Mouse (Mus musculus): ENCODE data around the gene Cdk5rap2. TPM values are rescaled to one million over a fixed set of nuclear protein-coding genes. Genes with fewer than 3 reads are reported as not detected.

Cdk5rap2 gene
- polyA plus RNA-seq, 1 experiment from 2014 or later, result 20.2 TPM

DNA sequence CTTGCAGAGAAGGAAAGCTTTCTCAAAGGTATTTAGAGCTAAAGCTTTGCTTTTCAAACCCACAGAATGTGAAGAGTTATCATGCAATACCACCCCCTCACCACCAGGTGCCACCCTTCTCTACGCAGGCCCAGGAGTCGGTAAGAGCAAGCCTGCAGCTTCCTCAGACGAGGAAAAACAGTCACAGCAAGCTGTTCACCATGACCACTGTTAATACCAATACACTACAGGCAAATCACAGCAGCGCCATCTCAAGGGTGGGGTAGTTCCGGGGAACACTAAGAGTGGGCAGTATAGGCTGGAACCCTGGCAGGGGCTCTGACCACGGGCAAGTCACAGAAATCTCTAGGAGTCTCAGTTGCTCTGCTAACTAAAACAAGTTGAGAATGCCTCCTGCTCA, 145.0 kb downstream of the Cdk5rap2 start:
- no peaks in the 10 kb centered on the region for H3K36me3 ChIP-seq (ENCODE audit: control insufficient read depth, insufficient read depth, low read length)
- ATAC-seq (ENCODE audit: low FRiP score) (peak; percentile 49; the same call in 1 of the 2 replicates), DNase-seq (ENCODE audit: low spot score) (peak; percentile 64)
- no peak overlapping the region for H3K27ac ChIP-seq (ENCODE audit: low read depth, low read length)
- H3K9ac ChIP-seq (ENCODE audit: low read depth, low read length), result no peak overlapping the region
- H3K4me1 ChIP-seq (replicated peaks; ENCODE audit: control insufficient read depth, insufficient read depth, low read length), result no peaks in the 10 kb centered on the region
- H3K27me3 ChIP-seq (ENCODE audit: control insufficient read depth, insufficient read depth, low read length), result no peaks in the 10 kb centered on the region
- no peak overlapping the region for H3K4me2 ChIP-seq (replicated peaks; ENCODE audit: low read depth, low read length)
- no peak overlapping the region for H3K4me3 ChIP-seq (ENCODE audit: low read depth, low read length)
- no peaks in the 10 kb centered on the region for H3K9me3 ChIP-seq (ENCODE audit: control insufficient read depth, low read length)
- WGBS, result 70% methylated on average over 6 of the region's 6 CpGs

DNA sequence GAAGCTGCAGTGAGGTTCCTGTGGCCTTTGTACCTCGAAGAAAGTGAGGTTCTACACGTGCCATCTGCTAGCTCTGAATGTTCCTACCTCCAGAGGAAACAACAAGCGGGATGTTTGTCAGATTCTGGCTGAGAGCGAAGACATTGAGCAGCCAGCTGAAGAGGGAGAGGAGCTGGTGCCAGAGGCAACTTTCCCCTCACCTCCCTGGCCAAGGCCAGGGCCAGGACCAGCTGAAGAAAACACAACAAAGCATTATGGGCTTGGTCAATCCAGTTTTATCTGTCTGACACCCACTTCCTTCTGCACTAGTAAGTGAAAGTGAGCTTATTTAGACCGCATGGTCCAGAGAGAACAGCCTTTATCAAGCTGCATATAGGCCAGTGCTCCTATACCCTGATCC, 147.4 kb downstream of the Cdk5rap2 start:
- DNase-seq (ENCODE audit: low spot score), result no peak
- Histone ChIP-seq H3K27me3 (ENCODE audit: control insufficient read depth, insufficient read depth, low read length) (no peaks in the 10 kb centered on the region), H3K4me2 (replicated peaks; ENCODE audit: low read depth, low read length) (no peak overlapping the region), H3K4me3 (ENCODE audit: low read depth, low read length) (no peak overlapping the region), H3K9ac (ENCODE audit: low read depth, low read length) (no peak overlapping the region), H3K4me1 (replicated peaks; ENCODE audit: control insufficient read depth, insufficient read depth, low read length) (no peaks in the 10 kb centered on the region), H3K27ac (ENCODE audit: low read depth, low read length) (no peak overlapping the region), H3K9me3 (ENCODE audit: control insufficient read depth, low read length) (no peaks in the 10 kb centered on the region), H3K36me3 (ENCODE audit: control insufficient read depth, insufficient read depth, low read length) (no peaks in the 10 kb centered on the region)
- no peak for ATAC-seq (ENCODE audit: low FRiP score)
- WGBS, result 84% methylated on average over 5 of the region's 5 CpGs

DNA sequence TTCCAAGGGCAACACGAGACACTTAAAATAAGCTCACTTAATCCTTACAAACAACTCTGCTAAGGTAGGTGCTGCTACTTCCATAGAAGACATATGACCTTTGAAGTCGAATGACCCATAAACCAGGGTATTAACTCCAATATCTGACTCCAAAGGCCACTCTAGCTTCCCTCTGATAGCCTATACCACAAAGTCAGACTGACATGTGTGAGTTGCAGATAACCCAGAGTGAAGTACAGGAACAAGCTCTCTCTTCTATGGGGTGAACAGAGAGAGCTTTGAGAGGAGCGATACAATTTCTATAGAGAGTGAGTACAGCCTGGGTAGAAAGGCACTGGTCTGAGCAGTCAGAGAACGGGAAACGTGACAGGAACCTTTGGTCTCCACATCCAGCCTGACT, 148.9 kb downstream of the Cdk5rap2 start:
- DNase-seq (ENCODE audit: low spot score) (no peak), ATAC-seq (ENCODE audit: low FRiP score) (no peak)
- Histone ChIP-seq H3K9me3 (ENCODE audit: control insufficient read depth, low read length) (no peaks in the 10 kb centered on the region), H3K27me3 (ENCODE audit: control insufficient read depth, insufficient read depth, low read length) (no peaks in the 10 kb centered on the region), H3K4me2 (replicated peaks; ENCODE audit: low read depth, low read length) (no peak overlapping the region), H3K4me3 (ENCODE audit: low read depth, low read length) (no peak overlapping the region), H3K4me1 (replicated peaks; ENCODE audit: control insufficient read depth, insufficient read depth, low read length) (no peaks in the 10 kb centered on the region), H3K36me3 (ENCODE audit: control insufficient read depth, insufficient read depth, low read length) (no peaks in the 10 kb centered on the region), H3K27ac (ENCODE audit: low read depth, low read length) (no peak overlapping the region), H3K9ac (ENCODE audit: low read depth, low read length) (no peak overlapping the region)
- 88% methylated on average over 5 of the region's 5 CpGs for WGBS

DNA sequence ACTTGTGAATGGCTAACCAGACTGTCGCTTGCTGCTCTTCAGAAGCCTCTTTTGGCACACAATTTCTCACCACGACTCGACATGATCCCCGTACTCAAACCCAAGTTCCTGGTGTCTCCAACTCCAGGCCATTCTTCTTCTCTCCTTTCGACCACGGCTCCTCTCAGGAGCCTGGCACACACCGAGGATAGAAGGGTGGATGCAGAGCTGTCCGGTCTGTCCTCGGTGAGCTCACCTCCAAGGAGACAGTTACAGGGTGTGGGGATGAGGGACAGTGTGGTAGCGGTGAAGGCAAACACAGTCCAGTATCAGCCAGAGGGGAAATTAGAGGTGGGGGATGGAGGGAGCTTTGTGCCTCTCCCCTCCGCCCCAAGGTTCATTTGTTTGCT, 149.8 kb downstream of the Cdk5rap2 start:
- Histone ChIP-seq H3K9ac (ENCODE audit: low read depth, low read length) (no peak overlapping the region), H3K4me2 (replicated peaks; ENCODE audit: low read depth, low read length) (no peak overlapping the region), H3K4me1 (replicated peaks; ENCODE audit: control insufficient read depth, insufficient read depth, low read length) (no peaks in the 10 kb centered on the region), H3K9me3 (ENCODE audit: control insufficient read depth, low read length) (no peaks in the 10 kb centered on the region), H3K27ac (ENCODE audit: low read depth, low read length) (no peak overlapping the region), H3K36me3 (ENCODE audit: control insufficient read depth, insufficient read depth, low read length) (no peaks in the 10 kb centered on the region; the same call in 1 of the 2 replicates), H3K27me3 (ENCODE audit: control insufficient read depth, insufficient read depth, low read length) (no peaks in the 10 kb centered on the region), H3K4me3 (ENCODE audit: low read depth, low read length) (no peak overlapping the region)
- no peak for DNase-seq (ENCODE audit: low spot score)
- 91% methylated on average over 11 of the region's 11 CpGs for WGBS
- ATAC-seq (ENCODE audit: low FRiP score), result no peak

DNA sequence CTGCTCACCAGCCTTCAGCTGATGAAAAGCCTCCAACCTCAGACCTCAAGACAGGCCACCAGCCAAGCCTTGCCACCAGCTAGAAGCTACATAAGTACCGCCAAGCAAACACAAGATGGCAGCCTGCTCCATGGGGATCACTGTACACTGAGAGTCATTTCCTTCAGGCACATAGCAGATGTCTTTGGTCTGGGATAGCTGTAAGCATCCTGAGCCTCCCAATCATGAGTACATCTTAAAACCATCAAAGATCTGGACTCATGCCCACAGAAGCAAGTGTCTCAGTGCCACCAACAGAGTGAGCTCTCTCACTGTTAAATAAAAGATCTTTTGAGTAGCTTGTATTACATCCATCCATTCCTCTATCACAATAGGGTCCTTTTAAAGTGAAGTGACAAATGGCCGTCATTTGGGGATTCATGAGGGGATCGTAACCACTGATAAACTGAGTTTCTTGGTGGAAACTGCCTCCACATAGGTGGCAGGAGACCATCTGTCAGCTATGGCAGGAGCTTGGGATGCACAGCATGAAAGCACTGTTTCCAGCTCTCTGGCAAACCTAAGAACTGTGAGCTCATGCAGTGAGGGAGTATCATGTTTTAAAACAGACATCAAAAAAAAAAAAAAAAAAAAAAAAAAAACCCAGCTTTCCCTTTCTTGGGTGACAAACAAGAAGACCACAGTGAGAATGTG, 150.4 kb downstream of the Cdk5rap2 start:
- Histone ChIP-seq H3K4me3 (ENCODE audit: low read depth, low read length) (no peak overlapping the region), H3K4me2 (replicated peaks; ENCODE audit: low read depth, low read length) (no peak overlapping the region), H3K4me1 (replicated peaks; ENCODE audit: control insufficient read depth, insufficient read depth, low read length) (no peaks in the 10 kb centered on the region), H3K9me3 (ENCODE audit: control insufficient read depth, low read length) (no peaks in the 10 kb centered on the region), H3K36me3 (ENCODE audit: control insufficient read depth, insufficient read depth, low read length) (no peaks in the 10 kb centered on the region; the same call in 1 of the 2 replicates), H3K27ac (ENCODE audit: low read depth, low read length) (no peak overlapping the region), H3K27me3 (ENCODE audit: control insufficient read depth, insufficient read depth, low read length) (no peaks in the 10 kb centered on the region), H3K9ac (ENCODE audit: low read depth, low read length) (no peak overlapping the region)
- WGBS, result 76% methylated on average over 3 of the region's 3 CpGs
- ATAC-seq (ENCODE audit: low FRiP score) (peak; percentile 41; the same call in 1 of the 2 replicates), DNase-seq (ENCODE audit: low spot score) (no peak)

DNA sequence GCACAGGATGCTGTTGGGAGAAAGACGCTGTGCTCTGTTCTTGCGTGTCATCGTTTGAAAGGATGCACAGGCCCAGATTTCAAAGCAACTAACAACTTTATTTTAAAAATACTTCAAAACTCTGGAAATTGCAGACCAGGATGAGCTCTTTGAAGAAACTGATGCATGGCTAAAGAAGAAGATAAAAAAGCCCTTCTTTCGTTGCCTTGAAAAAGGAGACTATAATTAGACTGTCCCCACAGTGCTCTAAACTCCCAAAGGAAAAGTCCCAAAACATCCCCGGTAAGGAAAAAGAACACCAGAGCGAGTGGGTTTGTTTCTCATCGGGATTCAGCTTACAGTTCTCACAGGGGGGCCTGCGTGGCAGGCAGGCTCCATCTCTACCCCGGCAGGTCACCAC, 151.4 kb downstream of the Cdk5rap2 start:
- H3K4me1 ChIP-seq (replicated peaks; ENCODE audit: control insufficient read depth, insufficient read depth, low read length), result no peaks in the 10 kb centered on the region
- DNase-seq (ENCODE audit: low spot score), result no peak
- no peak overlapping the region for H3K27ac ChIP-seq (ENCODE audit: low read depth, low read length)
- no peaks in the 10 kb centered on the region; the same call in 1 of the 2 replicates for H3K36me3 ChIP-seq (ENCODE audit: control insufficient read depth, insufficient read depth, low read length)
- no peak overlapping the region for H3K4me2 ChIP-seq (replicated peaks; ENCODE audit: low read depth, low read length)
- H3K27me3 ChIP-seq (ENCODE audit: control insufficient read depth, insufficient read depth, low read length), result no peaks in the 10 kb centered on the region
- ATAC-seq (ENCODE audit: low FRiP score), result no peak
- no peak overlapping the region for H3K4me3 ChIP-seq (ENCODE audit: low read depth, low read length)
- H3K9ac ChIP-seq (ENCODE audit: low read depth, low read length), result no peak overlapping the region
- WGBS, result 61% methylated on average over 9 of the region's 9 CpGs
- no peaks in the 10 kb centered on the region for H3K9me3 ChIP-seq (ENCODE audit: control insufficient read depth, low read length)

DNA sequence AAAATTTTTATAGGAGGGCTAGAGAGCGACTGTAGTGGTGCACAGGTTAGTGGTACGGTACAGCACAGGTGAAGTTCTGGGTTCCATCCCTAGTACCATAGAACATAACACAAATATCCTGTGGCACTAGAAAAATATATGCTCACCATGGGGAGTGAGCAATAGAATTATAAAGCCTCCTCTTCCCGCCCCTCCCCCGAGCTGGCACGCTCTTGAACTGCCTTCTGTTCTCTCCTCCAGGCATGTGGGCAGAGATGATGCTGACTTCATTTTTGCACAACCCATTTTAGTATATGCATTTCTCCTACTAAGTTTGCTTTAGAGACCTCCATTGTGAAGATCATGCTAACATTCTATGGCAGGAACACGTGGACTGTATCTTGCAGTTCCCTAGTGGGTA, 152.0 kb downstream of the Cdk5rap2 start:
- H3K9ac ChIP-seq (ENCODE audit: low read depth, low read length), result no peak overlapping the region
- no peaks in the 10 kb centered on the region for H3K4me1 ChIP-seq (replicated peaks; ENCODE audit: control insufficient read depth, insufficient read depth, low read length)
- ATAC-seq (ENCODE audit: low FRiP score) (no peak), DNase-seq (ENCODE audit: low spot score) (no peak)
- no peak overlapping the region for H3K27ac ChIP-seq (ENCODE audit: low read depth, low read length)
- WGBS, result 87% methylated on average over 6 of the region's 6 CpGs
- no peaks in the 10 kb centered on the region; the same call in 1 of the 2 replicates for H3K36me3 ChIP-seq (ENCODE audit: control insufficient read depth, insufficient read depth, low read length)
- no peaks in the 10 kb centered on the region for H3K9me3 ChIP-seq (ENCODE audit: control insufficient read depth, low read length)
- no peaks in the 10 kb centered on the region for H3K27me3 ChIP-seq (ENCODE audit: control insufficient read depth, insufficient read depth, low read length)
- H3K4me3 ChIP-seq (ENCODE audit: low read depth, low read length), result no peak overlapping the region
- no peak overlapping the region for H3K4me2 ChIP-seq (replicated peaks; ENCODE audit: low read depth, low read length)

DNA sequence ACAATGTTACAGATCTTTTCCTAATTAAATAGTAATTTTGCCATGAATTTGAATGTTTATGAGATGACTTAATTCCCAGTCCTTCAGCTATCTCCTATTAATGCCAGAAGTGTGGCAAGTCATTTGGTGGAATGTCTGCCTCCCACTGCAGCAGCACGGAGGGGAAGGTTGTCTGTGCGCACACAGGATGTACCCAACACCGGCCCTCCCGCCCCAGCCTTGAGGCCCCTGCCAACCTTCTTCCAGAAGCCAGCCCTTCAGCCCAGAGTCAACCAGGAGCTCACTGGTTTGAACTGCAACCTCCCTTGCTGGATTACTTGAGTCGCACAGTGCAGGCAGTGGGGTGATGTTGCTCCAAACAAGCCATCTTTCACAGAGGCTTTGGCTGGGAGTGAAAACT, 158.5 kb downstream of the Cdk5rap2 start:
- 95% methylated on average over 5 of the region's 5 CpGs for WGBS
- H3K27me3 ChIP-seq (ENCODE audit: control insufficient read depth, insufficient read depth, low read length), result no peaks in the 10 kb centered on the region
- ATAC-seq (ENCODE audit: low FRiP score), result no peak
- no peak overlapping the region for H3K9ac ChIP-seq (ENCODE audit: low read depth, low read length)
- no peak overlapping the region for H3K4me3 ChIP-seq (ENCODE audit: low read depth, low read length)
- DNase-seq (ENCODE audit: low spot score), result no peak
- H3K36me3 ChIP-seq (ENCODE audit: control insufficient read depth, insufficient read depth, low read length), result no peaks in the 10 kb centered on the region; the same call in 1 of the 2 replicates
- no peak overlapping the region for H3K27ac ChIP-seq (ENCODE audit: low read depth, low read length)
- no peaks in the 10 kb centered on the region for H3K4me1 ChIP-seq (replicated peaks; ENCODE audit: control insufficient read depth, insufficient read depth, low read length)
- H3K4me2 ChIP-seq (replicated peaks; ENCODE audit: low read depth, low read length), result no peak overlapping the region
- H3K9me3 ChIP-seq (ENCODE audit: control insufficient read depth, low read length), result no peaks in the 10 kb centered on the region

DNA sequence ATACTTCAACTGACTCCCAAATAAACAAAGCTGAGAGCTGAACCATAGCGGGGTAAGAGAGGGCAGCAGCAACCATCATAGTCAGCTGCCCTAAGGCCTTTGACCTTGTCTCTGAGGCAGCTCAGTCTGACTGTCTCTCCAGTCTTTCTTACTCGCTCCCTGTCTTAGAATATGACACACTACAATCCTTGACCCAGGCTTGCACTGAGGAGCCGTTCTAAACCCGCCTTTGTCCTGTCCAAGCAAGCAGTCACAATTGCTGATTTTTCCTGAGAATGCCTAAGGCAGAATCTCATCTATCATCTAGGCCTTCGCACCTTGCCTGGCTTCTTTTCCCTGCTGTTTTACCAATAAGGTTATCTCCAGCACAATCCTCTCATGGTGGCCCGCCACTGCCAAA, 164.5 kb downstream of the Cdk5rap2 start:
- H3K27ac ChIP-seq (ENCODE audit: low read depth, low read length), result no peak overlapping the region
- no peak overlapping the region for H3K4me3 ChIP-seq (ENCODE audit: low read depth, low read length)
- H3K36me3 ChIP-seq (ENCODE audit: control insufficient read depth, insufficient read depth, low read length), result peaks cover 5% of the 10 kb centered on the region; the same call in 1 of the 2 replicates
- H3K9ac ChIP-seq (ENCODE audit: low read depth, low read length), result no peak overlapping the region
- H3K9me3 ChIP-seq (ENCODE audit: control insufficient read depth, low read length), result no peaks in the 10 kb centered on the region
- 68% methylated on average over 6 of the region's 6 CpGs for WGBS
- DNase-seq (ENCODE audit: low spot score) (no peak), ATAC-seq (ENCODE audit: low FRiP score) (no peak; the same call in 1 of the 2 replicates)
- no peak overlapping the region for H3K4me2 ChIP-seq (replicated peaks; ENCODE audit: low read depth, low read length)
- H3K27me3 ChIP-seq (ENCODE audit: control insufficient read depth, insufficient read depth, low read length), result no peaks in the 10 kb centered on the region
- H3K4me1 ChIP-seq (replicated peaks; ENCODE audit: control insufficient read depth, insufficient read depth, low read length), result no peaks in the 10 kb centered on the region

Data from hindbrain, embryonic 11.5 days (tissue).